Comparison of ENCODE assay signal across 9 mouse cellular contexts in the genomic region with DNA sequence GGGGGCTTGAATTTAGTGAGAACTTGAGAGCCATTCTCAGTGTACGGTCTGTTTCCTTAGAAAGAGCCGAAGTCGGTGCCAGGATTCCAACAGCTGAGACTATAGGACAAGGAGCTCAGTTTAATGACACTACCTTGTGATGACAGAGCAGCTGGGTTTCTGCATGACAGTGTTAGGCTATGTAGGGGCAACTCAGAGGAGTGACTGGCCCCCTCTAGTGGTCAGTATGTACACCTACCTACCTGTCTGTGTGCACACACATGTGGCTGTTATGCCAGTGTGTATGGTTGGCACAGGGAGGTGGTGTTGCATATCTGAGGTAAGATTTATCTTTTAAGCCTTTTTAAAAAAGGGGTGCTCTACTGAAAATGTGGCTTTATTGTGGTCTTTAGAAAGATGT. TPM values are rescaled to one million over a fixed set of nuclear protein-coding genes. Genes with fewer than 3 reads are reported as not detected.
A peak's percentile ranks its signal among the peaks of the same experiment; 100 is the strongest.
DNase-seq lines count a peak whose midpoint lies in the region; ATAC-seq and TF ChIP-seq lines count a peak whose summit lies in the region.
"Had no signal": no experiment of that assay in that cellular context is flagged by ENCODE, and none has a peak within 500 bp of the region (broad histone marks: within the 10 kb centered on the region; RNA-seq: fewer than 3 reads in every experiment).

No protein-coding gene starts in this region.

- no peak overlapping the region for H3K4me3 ChIP-seq in heart, embryonic 14.5 days (ENCODE audit: control insufficient read depth in 1 of 2, insufficient read depth in 1 of 2, low read depth in 1 of 2, low read length in 2 of 2)
- H3K4me3 ChIP-seq in lung, embryonic 14.5 days (ENCODE audit: low read depth, low read length), result no peak overlapping the region
- H3K4me3 ChIP-seq: embryonic facial prominence, embryonic 12.5 days had no signal

- DNase-seq in heart, adult 8-10 months (ENCODE audit: low spot score), result no peak
- peak; percentile 28 for DNase-seq in NIH3T3 (ENCODE audit: low read depth)
- DNase-seq in lung, embryonic 14.5 days, result peak; percentile 31
- peak; percentile 25 to 43 for DNase-seq in thymus, postnatal 36 days
- DNase-seq in right cerebral cortex, adult 18-20 months, result no peak
- no peak for DNase-seq in left cerebral cortex, adult 18-20 months (ENCODE audit: low spot score in 2 of 2)

- TF ChIP-seq CTCF in lung, embryonic 14.5 days (IDR thresholded peaks at IDR 0.05; ENCODE audit: low read depth), result peak; percentile 70

- H3K27me3 ChIP-seq in heart, embryonic 14.5 days (ENCODE audit: control insufficient read depth, insufficient read depth, low read length), result no peaks in the 10 kb centered on the region
- H3K27me3 ChIP-seq in lung, embryonic 14.5 days (ENCODE audit: insufficient read depth, low read length), result no peaks in the 10 kb centered on the region
- H3K27me3 ChIP-seq: embryonic facial prominence, embryonic 12.5 days had no signal

- peak; percentile 47; the same call in 1 of the 2 replicates for ATAC-seq in heart, embryonic 14.5 days (ENCODE audit: insufficient number of reproducible peaks, insufficient read depth, low FRiP score, low read depth)
- peak; percentile 94 for ATAC-seq in inflammation-experienced regulatory T-cells, adult 6 months
- ATAC-seq in lung, embryonic 14.5 days (ENCODE audit: insufficient read depth), result 0 out of 2 replicates have a peak, but pooled peaks have one; percentile 44

- H3K9ac ChIP-seq in heart, embryonic 14.5 days (ENCODE audit: low read length), result no peak overlapping the region
- no peak overlapping the region for H3K9ac ChIP-seq in lung, embryonic 14.5 days
- H3K9ac ChIP-seq: embryonic facial prominence, embryonic 12.5 days had no signal

- no peak overlapping the region for H3K27ac ChIP-seq in heart, embryonic 14.5 days (replicated peaks in 1 of 2; ENCODE audit: control insufficient read depth in 1 of 2, insufficient read depth in 1 of 2, low read depth in 2 of 2, low read length in 2 of 2)
- no peak overlapping the region for H3K27ac ChIP-seq in lung, embryonic 14.5 days (ENCODE audit: low read depth)
- H3K27ac ChIP-seq: embryonic facial prominence, embryonic 12.5 days had no signal

- H3K4me1 ChIP-seq in heart, embryonic 14.5 days (ENCODE audit: control insufficient read depth in 2 of 2, insufficient read depth in 2 of 2, low read length in 2 of 2), result peaks cover 3 to 24% of the 10 kb centered on the region in 2 experiments
- 0 out of 2 replicates have a peak, but pooled peaks cover 3% of the 10 kb centered on the region for H3K4me1 ChIP-seq in lung, embryonic 14.5 days (ENCODE audit: insufficient read depth)
- H3K4me1 ChIP-seq: embryonic facial prominence, embryonic 12.5 days had no signal

- 58% methylated on average over 3 of the region's 3 CpGs for WGBS in heart, embryonic 14.5 days
- 89% methylated on average over 3 of the region's 3 CpGs for WGBS in lung, embryonic 14.5 days

- no peaks in the 10 kb centered on the region for H3K9me3 ChIP-seq in heart, embryonic 14.5 days (ENCODE audit: control insufficient read depth, low read length)
- H3K9me3 ChIP-seq in lung, embryonic 14.5 days (ENCODE audit: low read depth, low read length), result no peaks in the 10 kb centered on the region
- H3K9me3 ChIP-seq: embryonic facial prominence, embryonic 12.5 days had no signal

- no peak overlapping the region for H3K4me2 ChIP-seq in heart, embryonic 14.5 days (ENCODE audit: low read length)
- H3K4me2 ChIP-seq in lung, embryonic 14.5 days, result no peak overlapping the region
- H3K4me2 ChIP-seq: embryonic facial prominence, embryonic 12.5 days had no signal

- 0 out of 2 replicates have a peak, but pooled peaks cover 2% of the 10 kb centered on the region for H3K36me3 ChIP-seq in heart, embryonic 14.5 days (ENCODE audit: control insufficient read depth, insufficient read depth, low read length)
- no peaks in the 10 kb centered on the region for H3K36me3 ChIP-seq in lung, embryonic 14.5 days (ENCODE audit: insufficient read depth)
- H3K36me3 ChIP-seq: embryonic facial prominence, embryonic 12.5 days had no signal

RNA-seq across cellular contexts. Expression of a gene that starts 56.6 kb away (rescaled TPM):
- 67.0 and 78.5 TPM in 2 replicates for polyA plus RNA-seq in heart, embryonic 14.5 days (2014; fragmentation: Nextera tagmentation; extraction: Ambion mirVana)
- total RNA-seq in heart, adult 8-10 months (2022), result 10 to 100 TPM; 51.6 to 63.6 (median 58.9) TPM
- under 1 TPM in 1 of 3 experiments, not detected in 2; 0.12 TPM for polyA plus RNA-seq in inflammation-experienced regulatory T-cells, adult 6 months (2017; shearing (Covaris generic))
- 0.33 and 0.84 TPM in 2 replicates for polyA plus RNA-seq in lung, embryonic 14.5 days (2014; fragmentation: Nextera tagmentation; extraction: Ambion mirVana)
- 10 to 100 TPM; 17.5 to 25.3 TPM for total RNA-seq in left cerebral cortex, adult 18-20 months (2021)

Comparison
In these comparisons a context has a peak if more than half of its experiments do, and no peak if none do; other contexts are left out.
1. ATAC-seq: peak in every context shown above with its lines; median percentile 94 in inflammation-experienced regulatory T-cells, adult 6 months; 47 in heart, embryonic 14.5 days; 44 in lung, embryonic 14.5 days.
2. DNase-seq: peak in NIH3T3 (single experiment), lung, embryonic 14.5 days (single experiment) and thymus, postnatal 36 days (2 of 2); none in heart, adult 8-10 months (single experiment), right cerebral cortex, adult 18-20 months (single experiment) and left cerebral cortex, adult 18-20 months (0 of 2).
3. RNA of a gene that starts 56.6 kb away (polyA plus RNA-seq): 67.0 to 78.5 TPM in heart, embryonic 14.5 days; 0.33 to 0.84 TPM in lung, embryonic 14.5 days and 0.12 TPM in inflammation-experienced regulatory T-cells, adult 6 months; every median in the first group is over 10 times any median in the second.